Mouse (Mus musculus): Measurements from ENCODE around the gene Bbx. TPM values are rescaled to one million over a fixed set of nuclear protein-coding genes. Genes with fewer than 3 reads are reported as not detected.

Bbx gene
- polyA plus RNA-seq, 1 experiment from 2014 or later, result 38.0 TPM

DNA sequence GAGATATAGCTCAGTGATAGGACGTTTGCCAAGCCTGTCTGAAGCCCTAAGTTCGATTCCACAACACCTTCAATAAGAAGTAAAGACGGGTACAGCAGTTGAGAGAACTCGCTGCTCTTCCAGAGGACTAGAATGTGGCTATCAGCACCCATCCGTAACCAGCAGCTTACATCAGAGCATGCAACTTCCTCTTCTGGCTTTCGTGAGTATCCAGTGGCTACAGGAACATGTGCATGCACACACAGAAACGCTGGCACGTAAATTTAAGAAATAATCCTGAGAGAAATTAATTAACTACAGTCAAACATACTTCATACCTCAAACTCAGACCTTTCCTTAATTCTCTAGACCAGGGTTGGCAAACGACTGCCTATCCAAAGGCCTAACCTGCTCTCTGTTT lies 16.9 kb upstream of the Bbx start:
- no peak overlapping the region for H3K27ac ChIP-seq (ENCODE audit: low read depth, low read length)
- H3K9me3 ChIP-seq (ENCODE audit: control insufficient read depth, low read length), result no peaks in the 10 kb centered on the region
- no peak overlapping the region for H3K9ac ChIP-seq (ENCODE audit: low read length)
- 88% methylated on average over 9 of the region's 9 CpGs for WGBS
- DNase-seq (ENCODE audit: low spot score), result no peak
- H3K4me2 ChIP-seq (ENCODE audit: low read depth, low read length, severe bottlenecking), result no peak overlapping the region
- no peak for ATAC-seq (replicated peaks; ENCODE audit: low FRiP score)
- no peak overlapping the region for H3K4me3 ChIP-seq (ENCODE audit: low read depth, low read length)
- no peaks in the 10 kb centered on the region for H3K27me3 ChIP-seq (ENCODE audit: control insufficient read depth, insufficient read depth, low read length)
- no peaks in the 10 kb centered on the region for H3K36me3 ChIP-seq (ENCODE audit: control insufficient read depth, insufficient read depth, low read length)
- no peaks in the 10 kb centered on the region for H3K4me1 ChIP-seq (replicated peaks; ENCODE audit: control insufficient read depth, insufficient read depth, low read length)

DNA sequence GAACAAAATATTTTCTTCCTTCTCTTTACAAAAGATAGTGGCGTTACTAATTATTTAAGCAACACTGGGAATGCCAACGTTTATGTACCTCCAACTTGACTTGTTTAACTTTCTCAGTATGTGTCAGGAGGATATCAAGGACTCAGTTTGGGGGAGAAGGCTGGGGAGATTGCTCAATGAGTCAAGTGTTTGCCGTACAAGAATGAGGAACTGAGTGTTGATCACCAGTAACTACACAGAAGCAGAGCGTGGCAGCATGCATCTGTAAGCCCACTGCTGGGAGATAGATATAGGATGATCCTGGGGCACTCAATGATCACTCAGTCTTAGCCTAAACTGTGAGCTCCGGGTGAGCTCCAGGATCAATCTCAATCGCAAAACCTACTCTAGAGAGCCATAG lies 12.8 kb upstream of the Bbx start:
- Histone ChIP-seq H3K4me3 (ENCODE audit: low read depth, low read length) (no peak overlapping the region), H3K4me2 (ENCODE audit: low read depth, low read length, severe bottlenecking) (no peak overlapping the region), H3K36me3 (ENCODE audit: control insufficient read depth, insufficient read depth, low read length) (no peaks in the 10 kb centered on the region), H3K27ac (ENCODE audit: low read depth, low read length) (no peak overlapping the region), H3K9me3 (ENCODE audit: control insufficient read depth, low read length) (no peaks in the 10 kb centered on the region), H3K4me1 (replicated peaks; ENCODE audit: control insufficient read depth, insufficient read depth, low read length) (no peaks in the 10 kb centered on the region), H3K9ac (ENCODE audit: low read length) (no peak overlapping the region), H3K27me3 (ENCODE audit: control insufficient read depth, insufficient read depth, low read length) (no peaks in the 10 kb centered on the region)
- DNase-seq (ENCODE audit: low spot score) (no peak), ATAC-seq (replicated peaks; ENCODE audit: low FRiP score) (no peak)
- WGBS, result 84% methylated on average over 6 of the region's 6 CpGs

DNA sequence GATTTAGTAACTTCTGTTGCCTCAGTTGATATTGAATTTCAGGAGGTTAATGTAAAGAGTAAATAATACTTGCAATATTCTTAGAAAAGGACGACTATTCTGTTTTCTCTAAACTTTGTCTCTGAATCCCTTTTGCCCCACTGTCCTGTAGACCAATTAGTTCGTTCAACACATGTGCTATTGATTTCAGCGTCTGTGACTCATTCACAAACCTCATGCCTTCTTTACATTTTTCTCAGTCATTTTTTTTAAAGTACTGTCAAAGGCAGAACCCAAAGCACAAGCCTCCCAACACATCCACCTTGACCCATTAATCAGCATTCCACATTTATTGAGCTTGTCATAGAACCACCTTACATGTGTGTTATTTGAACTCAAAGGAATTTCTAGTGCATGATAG lies 6.6 kb upstream of the Bbx start:
- Histone ChIP-seq H3K4me2 (ENCODE audit: low read depth, low read length, severe bottlenecking) (no peak overlapping the region), H3K27ac (ENCODE audit: low read depth, low read length) (no peak overlapping the region), H3K4me1 (replicated peaks; ENCODE audit: control insufficient read depth, insufficient read depth, low read length) (no peaks in the 10 kb centered on the region), H3K9ac (ENCODE audit: low read length) (no peak overlapping the region), H3K4me3 (ENCODE audit: low read depth, low read length) (no peak overlapping the region), H3K9me3 (ENCODE audit: control insufficient read depth, low read length) (no peaks in the 10 kb centered on the region), H3K36me3 (ENCODE audit: control insufficient read depth, insufficient read depth, low read length) (no peaks in the 10 kb centered on the region), H3K27me3 (ENCODE audit: control insufficient read depth, insufficient read depth, low read length) (no peaks in the 10 kb centered on the region)
- ATAC-seq (replicated peaks; ENCODE audit: low FRiP score), result no peak
- 79% methylated on average over 3 of the region's 3 CpGs for WGBS
- no peak for DNase-seq (ENCODE audit: low spot score)

DNA sequence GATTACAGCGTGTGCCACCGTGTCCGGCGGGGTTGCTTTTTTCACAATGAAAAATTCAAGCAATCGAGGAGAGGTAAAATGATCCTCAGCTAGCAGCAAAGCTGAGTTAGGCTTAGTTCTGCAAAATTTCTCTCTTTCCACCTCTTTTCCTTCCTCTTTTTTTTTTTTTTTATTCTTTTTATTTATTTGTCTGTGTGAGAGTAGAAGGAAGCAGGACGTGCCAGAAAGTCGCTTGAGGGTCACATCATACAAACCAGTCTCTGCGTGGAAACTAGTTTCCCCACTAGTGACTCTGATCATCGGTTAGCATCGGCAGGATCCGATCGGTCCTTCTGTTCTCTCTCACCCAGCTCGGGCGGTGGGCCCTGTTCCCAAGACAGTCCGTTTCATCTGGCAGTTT lies 5.6 kb upstream of the Bbx start:
- H3K4me3 ChIP-seq (ENCODE audit: low read depth, low read length), result no peak overlapping the region
- H3K36me3 ChIP-seq (ENCODE audit: control insufficient read depth, insufficient read depth, low read length), result no peaks in the 10 kb centered on the region
- DNase-seq (ENCODE audit: low spot score) (no peak), ATAC-seq (replicated peaks; ENCODE audit: low FRiP score) (no peak)
- H3K27ac ChIP-seq (ENCODE audit: low read depth, low read length), result no peak overlapping the region
- no peaks in the 10 kb centered on the region for H3K27me3 ChIP-seq (ENCODE audit: control insufficient read depth, insufficient read depth, low read length)
- H3K9ac ChIP-seq (ENCODE audit: low read length), result no peak overlapping the region
- no peaks in the 10 kb centered on the region for H3K9me3 ChIP-seq (ENCODE audit: control insufficient read depth, low read length)
- no peak overlapping the region for H3K4me2 ChIP-seq (ENCODE audit: low read depth, low read length, severe bottlenecking)
- H3K4me1 ChIP-seq (replicated peaks; ENCODE audit: control insufficient read depth, insufficient read depth, low read length), result no peaks in the 10 kb centered on the region
- 86% methylated on average over 15 of the region's 15 CpGs for WGBS

DNA sequence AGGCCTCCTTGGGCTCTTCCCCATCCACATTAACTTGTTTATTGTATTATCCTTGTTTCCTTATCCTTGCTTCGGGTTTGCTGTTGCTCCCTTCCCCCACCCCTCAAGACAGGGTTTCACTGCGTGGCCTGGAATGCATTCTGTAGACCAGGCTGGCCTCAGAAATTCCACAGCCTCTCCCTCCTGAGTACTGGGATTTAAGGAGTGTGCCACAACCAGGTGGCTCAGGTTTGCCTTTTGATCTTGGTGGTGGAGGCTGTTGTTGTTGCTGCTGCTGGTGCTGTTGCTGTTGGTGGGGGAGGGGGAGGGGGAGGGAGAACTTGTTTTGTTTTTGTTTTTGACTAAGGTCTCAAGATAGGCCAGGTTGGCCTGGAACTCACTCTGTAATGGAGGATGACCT lies 5.1 kb upstream of the Bbx start:
- DNase-seq (ENCODE audit: low spot score), result no peak
- Histone ChIP-seq H3K27ac (ENCODE audit: low read depth, low read length) (no peak overlapping the region), H3K27me3 (ENCODE audit: control insufficient read depth, insufficient read depth, low read length) (no peaks in the 10 kb centered on the region), H3K9me3 (ENCODE audit: control insufficient read depth, low read length) (no peaks in the 10 kb centered on the region), H3K4me3 (ENCODE audit: low read depth, low read length) (no peak overlapping the region), H3K36me3 (ENCODE audit: control insufficient read depth, insufficient read depth, low read length) (no peaks in the 10 kb centered on the region), H3K4me1 (replicated peaks; ENCODE audit: control insufficient read depth, insufficient read depth, low read length) (no peaks in the 10 kb centered on the region), H3K9ac (ENCODE audit: low read length) (no peak overlapping the region), H3K4me2 (ENCODE audit: low read depth, low read length, severe bottlenecking) (no peak overlapping the region)
- WGBS, result 55% methylated on average over 2 of the region's 2 CpGs
- no peak for ATAC-seq (replicated peaks; ENCODE audit: low FRiP score)

GRCm38 (mm10) chr16:50431011-50431981 lies 894 bp downstream of the Bbx start:
- no peaks in the 10 kb centered on the region for H3K9me3 ChIP-seq (ENCODE audit: control insufficient read depth, low read length)
- peak overlapping the region; percentile 91 for H3K4me2 ChIP-seq (ENCODE audit: low read depth, low read length, severe bottlenecking)
- H3K36me3 ChIP-seq (ENCODE audit: control insufficient read depth, insufficient read depth, low read length), result no peaks in the 10 kb centered on the region
- no peaks in the 10 kb centered on the region; the same call in 1 of the 2 replicates for H3K4me1 ChIP-seq (replicated peaks; ENCODE audit: control insufficient read depth, insufficient read depth, low read length)
- H3K4me3 ChIP-seq (ENCODE audit: low read depth, low read length), result peak overlapping the region; percentile 87
- peak overlapping the region; percentile 91 for H3K9ac ChIP-seq (ENCODE audit: low read length)
- DNase-seq (ENCODE audit: low spot score) (peak; percentile 82), ATAC-seq (replicated peaks; ENCODE audit: low FRiP score) (peak; percentile 63)
- no peaks in the 10 kb centered on the region for H3K27me3 ChIP-seq (ENCODE audit: control insufficient read depth, insufficient read depth, low read length)
- WGBS, result under 1% methylated on average over 62 of the region's 72 CpGs
- H3K27ac ChIP-seq (ENCODE audit: low read depth, low read length), result peak overlapping the region; percentile 98

DNA sequence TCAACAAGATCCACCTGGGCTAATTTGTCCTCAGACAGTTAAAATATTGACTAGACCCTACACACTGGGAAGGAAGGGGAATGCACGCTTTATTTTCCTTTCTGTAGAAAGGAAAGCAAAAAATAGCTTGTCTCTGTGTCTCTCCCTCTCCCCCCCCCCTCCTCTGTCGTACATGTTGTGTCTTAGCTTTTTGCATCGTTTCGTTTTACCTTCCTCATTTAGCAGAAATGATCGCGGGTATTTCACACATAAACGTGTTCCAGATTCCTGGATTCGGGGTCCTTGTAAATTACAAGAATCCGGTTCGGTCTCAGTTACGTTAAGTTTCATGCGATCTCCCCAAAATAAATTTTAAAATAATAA lies 1.7 kb downstream of the Bbx start:
- Histone ChIP-seq H3K9me3 (ENCODE audit: control insufficient read depth, low read length) (no peaks in the 10 kb centered on the region), H3K4me3 (ENCODE audit: low read depth, low read length) (peak overlapping the region; percentile 87), H3K27ac (ENCODE audit: low read depth, low read length) (no peak overlapping the region), H3K27me3 (ENCODE audit: control insufficient read depth, insufficient read depth, low read length) (no peaks in the 10 kb centered on the region), H3K4me2 (ENCODE audit: low read depth, low read length, severe bottlenecking) (peak overlapping the region; percentile 91), H3K9ac (ENCODE audit: low read length) (peak overlapping the region; percentile 85), H3K4me1 (replicated peaks; ENCODE audit: control insufficient read depth, insufficient read depth, low read length) (no peaks in the 10 kb centered on the region; the same call in 1 of the 2 replicates), H3K36me3 (ENCODE audit: control insufficient read depth, insufficient read depth, low read length) (no peaks in the 10 kb centered on the region)
- ATAC-seq (replicated peaks; ENCODE audit: low FRiP score), result no peak
- WGBS, result under 1% methylated on average over 12 of the region's 12 CpGs
- DNase-seq (ENCODE audit: low spot score), result no peak

GRCm38 (mm10) chr16:50429692-50430514 lies 2.3 kb downstream of the Bbx start:
- Histone ChIP-seq H3K4me2 (ENCODE audit: low read depth, low read length, severe bottlenecking) (peak overlapping the region; percentile 91), H3K36me3 (ENCODE audit: control insufficient read depth, insufficient read depth, low read length) (no peaks in the 10 kb centered on the region), H3K27me3 (ENCODE audit: control insufficient read depth, insufficient read depth, low read length) (no peaks in the 10 kb centered on the region), H3K27ac (ENCODE audit: low read depth, low read length) (no peak overlapping the region), H3K4me3 (ENCODE audit: low read depth, low read length) (peak overlapping the region; percentile 87), H3K9me3 (ENCODE audit: control insufficient read depth, low read length) (no peaks in the 10 kb centered on the region), H3K4me1 (replicated peaks; ENCODE audit: control insufficient read depth, insufficient read depth, low read length) (no peaks in the 10 kb centered on the region; the same call in 1 of the 2 replicates), H3K9ac (ENCODE audit: low read length) (peak overlapping the region; percentile 85)
- DNase-seq (ENCODE audit: low spot score), result peak; percentile 77
- peak; percentile 31 for ATAC-seq (replicated peaks; ENCODE audit: low FRiP score)
- under 1% methylated on average over 61 of the region's 69 CpGs for WGBS

Measured in forebrain, embryonic 11.5 days (tissue).